Mouse (Mus musculus): ENCODE measurements at regions not wholly inside any gene's neighbourhood (a gene's known extent, or its start where the extent isn't known, plus 50 kb on each side); places are given as distances from the start of the nearest gene placed in this dataset.

GRCm38 (mm10) chrX:97748251-97749016 is 371.4 kb upstream of the Eda2r start:
- peak; percentile 84 for DNase-seq

GRCm38 (mm10) chrX:97744356-97744755 is 367.3 kb upstream of the Eda2r start:
- DNase-seq, result peak; percentile 82

GRCm38 (mm10) chrX:97724537-97724936 is 347.5 kb upstream of the Eda2r start:
- DNase-seq, result peak; percentile 27

GRCm38 (mm10) chrX:97707851-97708250 is 330.8 kb upstream of the Eda2r start:
- peak; percentile 75 for DNase-seq

- DNase-seq, result peak; percentile 0
Measured at GRCm38 (mm10) chrX:97658726-97659125, 281.7 kb upstream of the Eda2r start.

- no peak for DNase-seq
Measured at GRCm38 (mm10) chrX:97651601-97652290, 274.7 kb upstream of the Eda2r start.
